Mouse (Mus musculus): ENCODE measurements around the gene Thoc7. TPM values are rescaled to one million over a fixed set of nuclear protein-coding genes. Genes with fewer than 3 reads are reported as not detected.

Thoc7 gene
- polyA plus RNA-seq (2012; rRNA removed), result 42.9 and 44.8 TPM in 2 replicates

GRCm38 (mm10) chr14:13961401-13962112 is at the start of gene Thoc7, which contains the start of gene Atxn7:
TSS of gene Thoc7 (minus strand) at chr14:13961852.
TSS of gene Atxn7 (plus strand) at chr14:13961440.

GRCm38 (mm10) chr14:13914387-13915082 is 47.1 kb downstream of the Thoc7 start, which contains the start of gene Gm281:
TSS of gene Gm281 (minus strand) at chr14:13914478.

Other genes starting within 250 kb of the Thoc7 start
- not detected in 2 replicates for gene Gm281, start 47.4 kb downstream of the Thoc7 start, polyA plus RNA-seq (2012; rRNA removed)
- gene Atxn7, start 412 bp downstream of the Thoc7 start, polyA plus RNA-seq (2012; rRNA removed), result 5.0 and 6.5 TPM in 2 replicates
- 34.0 and 36.6 TPM in 2 replicates for gene Psmd6, start 159.1 kb upstream of the Thoc7 start, polyA plus RNA-seq (2012; rRNA removed)
- not detected in 2 replicates for gene Olfr720, start 225.0 kb upstream of the Thoc7 start, polyA plus RNA-seq (2012; rRNA removed)